Mouse (Mus musculus): Measurements from ENCODE around the gene Itgb7. TPM values are rescaled to one million over a fixed set of nuclear protein-coding genes. Genes with fewer than 3 reads are reported as not detected.
A peak's percentile ranks its signal among the peaks of the same experiment; 100 is the strongest.

The Itgb7 gene
- polyA plus RNA-seq, 1 experiment from 2014 or later: 1.2 TPM

GRCm38 (mm10) chr15:102209114-102209513 is 22.6 kb downstream of the Itgb7 start:
- H3K9me3 ChIP-seq (replicated peaks; ENCODE audit: low read length): no peaks in the 10 kb centered on the region
- no peaks in the 10 kb centered on the region for H3K27me3 ChIP-seq (ENCODE audit: insufficient read depth, low read length)
- no peak for ATAC-seq (replicated peaks; ENCODE audit: low FRiP score, low read depth)
- H3K4me1 ChIP-seq (replicated peaks; ENCODE audit: insufficient read depth, low read length): peaks cover 26% of the 10 kb centered on the region; the same call in 1 of the 2 replicates
- no peak overlapping the region for H3K4me3 ChIP-seq (replicated peaks; ENCODE audit: low read depth, low read length)
- no peak for TF ChIP-seq CTCF (IDR thresholded peaks at IDR 0.05; ENCODE audit: low read depth)
- 84% methylated on average over 8 of the region's 8 CpGs for WGBS
- H3K36me3 ChIP-seq (ENCODE audit: insufficient read depth, low read length): peaks cover 57% of the 10 kb centered on the region
- DNase-seq (ENCODE audit: low spot score): no peak
- no peak overlapping the region for H3K27ac ChIP-seq
- no peak overlapping the region for H3K9ac ChIP-seq (ENCODE audit: low read depth, low read length)
- H3K4me2 ChIP-seq (ENCODE audit: low read length): no peak overlapping the region

- Histone ChIP-seq H3K9me3 (replicated peaks; ENCODE audit: low read length) (no peaks in the 10 kb centered on the region), H3K4me1 (replicated peaks; ENCODE audit: insufficient read depth, low read length) (peaks cover 26% of the 10 kb centered on the region; the same call in 1 of the 2 replicates), H3K36me3 (ENCODE audit: insufficient read depth, low read length) (peaks cover 49% of the 10 kb centered on the region), H3K4me3 (replicated peaks; ENCODE audit: low read depth, low read length) (no peak overlapping the region), H3K27me3 (ENCODE audit: insufficient read depth, low read length) (no peaks in the 10 kb centered on the region), H3K4me2 (ENCODE audit: low read length) (peak overlapping the region; percentile 11; the same call in 1 of the 2 replicates), H3K27ac (no peak overlapping the region), H3K9ac (ENCODE audit: low read depth, low read length) (0 out of 2 replicates have a peak overlapping the region, but pooled peaks have one; percentile 14)
- no peak for DNase-seq (ENCODE audit: low spot score)
- TF ChIP-seq CTCF (IDR thresholded peaks at IDR 0.05; ENCODE audit: low read depth): no peak
- ATAC-seq (replicated peaks; ENCODE audit: low FRiP score, low read depth): no peak
- WGBS: 53% methylated on average over 9 of the region's 9 CpGs
Observed at GRCm38 (mm10) chr15:102208092-102208561, 23.6 kb downstream of the Itgb7 start.

GRCm38 (mm10) chr15:102207351-102207750 is 24.4 kb downstream of the Itgb7 start:
- Histone ChIP-seq H3K4me2 (ENCODE audit: low read length) (0 out of 2 replicates have a peak overlapping the region, but pooled peaks have one; percentile 11), H3K4me3 (replicated peaks; ENCODE audit: low read depth, low read length) (no peak overlapping the region), H3K9me3 (replicated peaks; ENCODE audit: low read length) (no peaks in the 10 kb centered on the region), H3K36me3 (ENCODE audit: insufficient read depth, low read length) (peaks cover 42% of the 10 kb centered on the region), H3K27me3 (ENCODE audit: insufficient read depth, low read length) (no peaks in the 10 kb centered on the region), H3K9ac (ENCODE audit: low read depth, low read length) (0 out of 2 replicates have a peak overlapping the region, but pooled peaks have one; percentile 5), H3K4me1 (replicated peaks; ENCODE audit: insufficient read depth, low read length) (peaks cover 28% of the 10 kb centered on the region), H3K27ac (peak overlapping the region; percentile 27; the same call in 1 of the 2 replicates)
- peak; percentile 76 for DNase-seq (ENCODE audit: low spot score)
- ATAC-seq (replicated peaks; ENCODE audit: low FRiP score, low read depth): 0 out of 2 replicates have a peak, but pooled peaks have one; percentile 12
- 40% methylated on average over 3 of the region's 3 CpGs for WGBS
- TF ChIP-seq CTCF (IDR thresholded peaks at IDR 0.05; ENCODE audit: low read depth): no peak

GRCm38 (mm10) chr15:102205779-102206178 is 26.0 kb downstream of the Itgb7 start:
- WGBS: 37% methylated on average over 8 of the region's 8 CpGs
- no peak for ATAC-seq (replicated peaks; ENCODE audit: low FRiP score, low read depth)
- H3K4me1 ChIP-seq (replicated peaks; ENCODE audit: insufficient read depth, low read length): peaks cover 33% of the 10 kb centered on the region
- H3K36me3 ChIP-seq (ENCODE audit: insufficient read depth, low read length): peaks cover 34% of the 10 kb centered on the region
- H3K27ac ChIP-seq: 0 out of 2 replicates have a peak overlapping the region, but pooled peaks have one; percentile 44
- no peaks in the 10 kb centered on the region for H3K9me3 ChIP-seq (replicated peaks; ENCODE audit: low read length)
- H3K27me3 ChIP-seq (ENCODE audit: insufficient read depth, low read length): no peaks in the 10 kb centered on the region
- peak overlapping the region; percentile 90; the same call in 1 of the 2 replicates for H3K4me3 ChIP-seq (replicated peaks; ENCODE audit: low read depth, low read length)
- peak overlapping the region; percentile 70 for H3K4me2 ChIP-seq (ENCODE audit: low read length)
- peak overlapping the region; percentile 31; the same call in 1 of the 2 replicates for H3K9ac ChIP-seq (ENCODE audit: low read depth, low read length)
- no peak for TF ChIP-seq CTCF (IDR thresholded peaks at IDR 0.05; ENCODE audit: low read depth)
- DNase-seq (ENCODE audit: low spot score): peak; percentile 58

- TF ChIP-seq CTCF (IDR thresholded peaks at IDR 0.05; ENCODE audit: low read depth): no peak
- H3K4me3 ChIP-seq (replicated peaks; ENCODE audit: low read depth, low read length): peak within 1 kb of the TSS; percentile 90
- no peak for DNase-seq (ENCODE audit: low spot score)
- H3K9ac ChIP-seq (ENCODE audit: low read depth, low read length): peak within 1 kb of the TSS; percentile 99
- H3K27ac ChIP-seq: peak within 1 kb of the TSS; percentile 100
- peak within 1 kb of the TSS; percentile 70 for H3K4me2 ChIP-seq (ENCODE audit: low read length)
- ATAC-seq (replicated peaks; ENCODE audit: low FRiP score, low read depth): no peak
- no peaks in the 10 kb centered on the region for H3K27me3 ChIP-seq (ENCODE audit: insufficient read depth, low read length)
- H3K9me3 ChIP-seq (replicated peaks; ENCODE audit: low read length): no peaks in the 10 kb centered on the region
- H3K36me3 ChIP-seq (ENCODE audit: insufficient read depth, low read length): peaks cover 26% of the 10 kb centered on the region
- WGBS: 33% methylated on average over 19 of the region's 19 CpGs
- H3K4me1 ChIP-seq (replicated peaks; ENCODE audit: insufficient read depth, low read length): peaks cover 33% of the 10 kb centered on the region
Observed at GRCm38 (mm10) chr15:102204674-102205505, 26.9 kb downstream of the Itgb7 start, which contains the start of gene Csad. TSS of gene Csad (minus strand) at chr15:102204724.

GRCm38 (mm10) chr15:102203835-102204381 is 27.8 kb downstream of the Itgb7 start:
- DNase-seq (ENCODE audit: low spot score) (peak; percentile 79), ATAC-seq (replicated peaks; ENCODE audit: low FRiP score, low read depth) (peak; percentile 52)
- Histone ChIP-seq H3K4me3 (replicated peaks; ENCODE audit: low read depth, low read length) (peak overlapping the region; percentile 90), H3K9ac (ENCODE audit: low read depth, low read length) (peak overlapping the region; percentile 99), H3K4me2 (ENCODE audit: low read length) (peak overlapping the region; percentile 70), H3K9me3 (replicated peaks; ENCODE audit: low read length) (no peaks in the 10 kb centered on the region), H3K36me3 (ENCODE audit: insufficient read depth, low read length) (peaks cover 18% of the 10 kb centered on the region; the same call in 1 of the 2 replicates), H3K27ac (peak overlapping the region; percentile 100), H3K4me1 (replicated peaks; ENCODE audit: insufficient read depth, low read length) (peaks cover 33% of the 10 kb centered on the region), H3K27me3 (ENCODE audit: insufficient read depth, low read length) (no peaks in the 10 kb centered on the region)
- no peak for TF ChIP-seq CTCF (IDR thresholded peaks at IDR 0.05; ENCODE audit: low read depth)
- 0% methylated on average over 27 of the region's 72 CpGs for WGBS
